In the genomic region with DNA sequence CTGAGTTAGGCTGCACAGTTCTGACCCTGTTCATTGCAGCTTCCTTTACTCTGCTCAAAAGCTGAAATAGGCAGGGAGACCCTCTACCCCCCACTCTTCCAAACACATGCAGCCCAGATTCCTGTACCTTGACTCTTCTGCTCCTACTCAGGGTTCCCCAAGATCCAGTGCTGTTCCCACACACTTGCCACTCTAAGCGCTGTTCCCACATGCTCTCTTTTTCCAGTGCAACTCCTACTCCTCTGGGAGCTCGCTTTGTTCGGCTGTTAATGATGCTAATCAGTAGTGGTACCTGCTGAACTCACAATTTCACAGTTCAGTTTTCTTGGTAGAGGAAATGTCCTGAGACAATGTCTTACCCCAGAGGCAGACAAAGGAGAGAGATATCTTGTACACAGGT, we compare ENCODE assay signal across 19 mouse cellular contexts.
DNase-seq lines count a peak whose midpoint lies in the region; ATAC-seq lines count a peak whose summit lies in the region.
"Had no signal": no experiment of that assay in that cellular context is flagged by ENCODE, and none has a peak within 500 bp of the region (broad histone marks: within the 10 kb centered on the region; RNA-seq: fewer than 3 reads in every experiment).

No protein-coding gene starts in this region.

- no peak for DNase-seq in frontal cortex, postnatal 14 days (ENCODE audit: low spot score in 2 of 2)
- peak; percentile 17 for DNase-seq in right cerebral cortex, adult 18-20 months
- no peak for DNase-seq in right cerebral cortex, postnatal 10 days (ENCODE audit: low spot score in 2 of 2)
- DNase-seq in lung, postnatal 4 days = no peak
- DNase-seq: adrenal gland, adult 2 months; adrenal gland, postnatal 10 days; adrenal gland, postnatal 25 days; B cell, adult 2 months; cerebellum, adult 11-12 months; cerebellum, adult 2 months; cerebellum, adult 9-10 months; cerebellum, postnatal 10 days; cerebellum, postnatal 25 days; forebrain, postnatal 0 days had no signal

- ATAC-seq in frontal cortex, adult (ENCODE audit: low TSS enrichment) = peak; percentile 58; the same call in 1 of the 2 replicates
- ATAC-seq: CD4-positive, CD25-positive, alpha-beta regulatory T cell, adult 4 months; forebrain, embryonic 13.5 days; forebrain, embryonic 15.5 days; forebrain, postnatal 0 days; Patski had no signal
